Mouse (Mus musculus): ENCODE data around the gene Ctnnal1. TPM values are rescaled to one million over a fixed set of nuclear protein-coding genes. Genes with fewer than 3 reads are reported as not detected.

Gene Ctnnal1
- total RNA-seq, 1 experiment from 2014 or later = 7.7 TPM

DNA sequence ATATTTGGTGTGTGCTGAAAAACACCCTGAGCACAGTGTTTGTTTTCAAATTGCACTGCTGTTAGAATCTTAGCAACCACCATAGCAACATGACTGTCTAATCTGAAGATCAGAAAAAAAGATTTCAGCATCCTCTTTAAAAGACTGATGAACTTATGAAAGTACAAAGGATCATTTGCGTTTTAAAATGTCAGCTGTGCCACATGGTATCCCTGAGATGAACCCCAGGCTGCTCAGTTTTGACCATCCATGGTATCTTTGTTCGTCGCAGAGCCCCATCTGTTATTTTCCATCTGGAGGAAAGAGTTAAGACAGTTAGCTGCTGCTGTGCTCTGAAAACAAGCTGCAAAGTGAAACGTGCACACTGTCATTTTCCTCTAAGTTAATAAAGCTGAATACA, 52.9 kb downstream of the Ctnnal1 start:
- ATAC-seq (replicated peaks; ENCODE audit: low read depth, poor library complexity, severe bottlenecking) = no peak

DNA sequence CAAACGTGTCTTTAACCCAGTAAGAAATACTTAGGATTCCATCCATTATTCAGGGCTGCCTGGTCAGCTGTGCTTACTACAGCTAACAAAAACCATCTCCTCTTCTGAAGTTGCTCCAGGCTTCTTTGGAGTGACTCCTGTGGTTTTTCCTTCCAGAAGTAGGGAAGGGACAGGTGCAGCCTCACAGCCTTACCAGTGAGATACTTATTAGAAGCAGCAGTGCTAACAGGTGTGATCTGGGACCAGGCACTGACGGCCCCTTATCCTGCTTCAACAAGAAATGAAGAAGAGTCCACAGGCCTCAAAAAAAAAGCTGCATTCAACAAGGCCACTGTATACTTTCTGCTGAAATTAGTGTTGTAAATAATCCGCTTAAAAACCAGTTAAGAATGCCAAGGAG, 53.3 kb downstream of the Ctnnal1 start:
- no peak for ATAC-seq (replicated peaks; ENCODE audit: low read depth, poor library complexity, severe bottlenecking)

DNA sequence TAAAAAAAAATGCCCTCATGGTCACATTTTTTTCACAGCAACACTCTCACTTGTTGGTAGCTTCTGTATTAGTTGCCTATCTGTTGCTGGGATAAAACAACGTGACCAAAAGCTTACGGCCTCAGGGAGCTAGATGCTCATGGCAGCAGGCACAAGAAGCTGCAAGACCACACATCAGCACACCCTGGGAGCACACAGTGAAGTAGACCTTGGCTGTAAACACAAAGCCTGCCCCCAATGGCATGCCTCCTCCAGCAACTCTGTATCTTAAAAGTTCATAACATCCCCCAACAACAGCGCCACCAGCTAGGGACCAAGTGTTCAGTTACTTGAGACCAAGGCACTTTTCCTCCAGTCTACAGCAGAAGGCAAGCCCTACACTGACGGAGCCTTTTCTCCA, 55.9 kb downstream of the Ctnnal1 start:
- ATAC-seq (replicated peaks; ENCODE audit: low read depth, poor library complexity, severe bottlenecking) = no peak

DNA sequence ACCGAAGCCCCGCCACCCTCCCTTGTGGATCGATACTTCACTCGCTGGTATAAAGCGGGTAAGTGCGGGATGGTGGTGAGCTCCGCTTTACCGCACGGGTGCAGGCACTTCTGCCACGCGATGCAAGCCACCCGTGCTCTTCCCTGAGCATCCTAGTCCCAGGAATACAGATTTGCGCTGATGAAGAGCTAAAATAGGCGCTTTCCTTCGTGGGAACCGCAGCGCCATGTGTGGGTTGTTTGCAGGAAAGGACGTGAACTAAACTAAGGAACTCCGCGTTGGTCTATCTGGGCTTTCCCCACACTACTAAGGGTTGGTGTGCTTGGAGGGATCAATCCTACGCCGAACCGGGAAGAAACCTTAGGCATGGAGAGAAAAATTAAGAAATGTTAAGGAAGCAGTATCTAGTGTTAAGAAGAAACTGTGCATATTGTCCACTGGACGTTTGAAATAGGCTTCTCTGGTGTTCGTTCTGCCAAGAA, 62.3 kb downstream of the Ctnnal1 start:
- ATAC-seq (replicated peaks; ENCODE audit: low read depth, poor library complexity, severe bottlenecking) = no peak; the same call in 1 of the 2 replicates

DNA sequence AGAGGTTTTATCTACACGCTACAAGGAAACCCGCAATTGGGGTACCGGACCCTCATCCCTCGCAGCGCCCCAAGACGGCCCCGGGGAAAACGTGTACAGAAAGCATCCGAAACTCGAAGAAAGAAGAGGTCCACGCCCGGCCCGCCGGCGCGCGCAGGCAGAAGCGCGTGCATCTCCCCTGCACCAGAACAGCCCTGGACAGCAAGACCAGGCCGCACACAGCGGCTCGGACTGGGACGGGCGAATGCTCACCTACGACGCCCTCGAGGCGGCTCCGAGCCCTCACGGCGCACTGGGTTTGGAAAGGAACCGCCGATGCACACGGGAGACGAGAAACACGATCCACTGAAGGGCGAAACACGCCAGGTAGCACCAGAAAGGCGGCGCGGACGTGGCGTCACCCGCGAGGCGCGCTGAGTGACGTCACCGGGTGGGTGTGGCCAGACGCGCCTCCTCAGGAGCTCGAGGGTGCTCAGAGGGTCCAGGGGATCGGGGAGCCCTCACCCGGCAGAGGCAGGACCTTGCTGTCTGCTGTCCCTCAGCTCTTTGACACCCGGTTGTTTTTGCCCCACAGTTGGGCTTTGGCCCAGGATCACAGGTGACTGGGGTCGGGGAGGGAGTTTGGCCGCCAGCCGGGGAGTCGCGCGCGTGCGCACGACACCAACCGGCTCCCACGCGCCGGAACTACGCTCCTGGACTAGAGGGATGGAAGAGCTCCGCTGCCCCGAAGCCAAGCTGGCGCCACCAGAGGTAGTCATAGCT, 62.9 kb downstream of the Ctnnal1 start, which contains the start of the genes Elp1 and Fam206a:
Gene Elp1, minus strand, starts transcription at position 425 of the 762 bp plus-strand sequence.
Gene Fam206a, plus strand, starts transcription at position 439 of the 762 bp plus-strand sequence.
- ATAC-seq (replicated peaks; ENCODE audit: low read depth, poor library complexity, severe bottlenecking) = peak; percentile 96

DNA sequence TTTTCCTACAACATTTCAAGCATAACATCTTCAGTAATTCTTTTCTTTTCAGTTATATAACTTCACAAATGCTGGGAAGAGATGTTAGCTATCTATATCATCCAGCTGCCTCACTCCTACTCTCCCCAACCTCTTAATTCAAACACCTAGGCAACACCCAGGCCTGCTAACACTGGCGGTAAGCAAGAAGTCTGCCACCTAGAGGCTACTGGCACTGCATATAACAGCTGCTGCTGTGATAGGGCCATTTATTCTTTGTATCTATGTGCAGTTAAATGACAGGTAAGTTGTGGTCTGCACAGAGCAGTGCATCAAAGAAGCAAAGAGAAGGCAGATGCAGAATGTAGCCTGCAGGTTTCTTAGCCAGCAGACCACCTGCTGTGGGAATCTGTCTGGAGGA, 73.6 kb downstream of the Ctnnal1 start:
- no peak for ATAC-seq (replicated peaks; ENCODE audit: low read depth, poor library complexity, severe bottlenecking)

DNA sequence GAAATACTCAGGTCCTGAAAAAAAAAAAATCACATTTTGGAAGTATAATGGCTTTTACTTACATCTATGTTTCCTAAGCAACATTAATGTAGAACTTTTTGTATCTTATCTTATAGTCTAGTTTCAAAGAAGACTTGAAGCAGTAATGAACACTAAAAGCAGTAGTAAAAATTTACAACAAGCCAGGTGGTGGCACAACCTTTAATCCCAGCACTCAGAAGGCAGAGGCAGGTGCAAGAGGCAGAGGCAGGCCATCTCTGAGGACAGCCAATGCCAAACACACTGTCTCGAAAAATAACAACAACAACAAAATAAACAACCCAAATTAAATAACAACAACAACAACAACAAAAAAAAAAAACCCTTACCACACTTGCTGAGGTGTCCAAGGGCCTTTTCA, 93.9 kb downstream of the Ctnnal1 start:
- ATAC-seq (replicated peaks; ENCODE audit: low read depth, poor library complexity, severe bottlenecking) = no peak

DNA sequence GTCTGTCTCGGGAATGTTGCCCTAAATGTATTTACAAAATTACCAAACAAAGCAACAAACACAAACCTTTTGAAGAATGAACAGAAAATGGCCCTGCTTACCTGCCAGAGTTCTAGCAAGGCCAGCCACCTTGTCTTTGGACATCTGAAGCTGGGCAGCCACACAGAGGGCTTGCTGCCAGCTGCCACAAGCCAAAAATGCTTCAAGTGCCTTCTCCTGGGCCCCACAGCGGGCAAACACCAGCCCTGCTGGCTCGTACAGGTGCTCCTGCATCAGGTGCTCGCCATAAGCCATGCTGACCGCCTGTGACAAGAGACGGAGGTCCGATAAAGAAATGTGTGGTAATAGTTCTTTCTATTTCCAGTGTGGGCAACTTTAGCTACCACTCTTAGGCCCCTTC, 96.1 kb downstream of the Ctnnal1 start:
- no peak for ATAC-seq (replicated peaks; ENCODE audit: low read depth, poor library complexity, severe bottlenecking)

DNA sequence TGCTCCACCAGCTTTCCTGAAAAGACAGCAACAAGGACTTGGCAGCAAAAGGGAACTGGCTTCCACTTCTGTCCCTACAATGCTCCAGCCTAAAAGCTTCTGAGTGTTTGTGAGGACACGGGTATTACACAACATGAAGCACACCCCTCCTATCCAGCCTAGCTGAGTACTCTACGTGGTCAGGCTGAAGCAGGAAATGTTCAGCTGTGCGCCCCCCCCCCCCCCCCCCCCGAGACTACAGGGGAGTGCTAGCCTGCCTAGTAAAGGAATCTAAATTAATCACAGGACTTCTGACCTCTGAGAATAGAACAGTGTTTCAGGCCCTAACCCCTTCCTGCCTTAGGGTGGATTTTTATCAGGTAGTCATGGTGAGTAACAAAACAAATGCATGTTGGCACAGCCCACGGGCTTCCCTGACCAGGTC, 97.1 kb downstream of the Ctnnal1 start:
- ATAC-seq (replicated peaks; ENCODE audit: low read depth, poor library complexity, severe bottlenecking) = no peak

Other genes with a start within 250 kb of the Ctnnal1 start
- not detected in 2 replicates for gene Gm26657, start 125.1 kb downstream of the Ctnnal1 start, total RNA-seq (2017)
- not detected in 2 replicates for gene Actl7b, start 123.7 kb downstream of the Ctnnal1 start, total RNA-seq (2017)
- gene Actl7a, start 121.8 kb downstream of the Ctnnal1 start, total RNA-seq (2017) = not detected in 2 replicates
- 34.9 and 42.8 TPM in 2 replicates for gene Elp1, start 62.9 kb downstream of the Ctnnal1 start, total RNA-seq (2017)
- gene Fam206a, start 62.8 kb downstream of the Ctnnal1 start, total RNA-seq (2017) = 7.5 and 9.3 TPM in 2 replicates
- 10.7 and 12.1 TPM in 2 replicates for gene Tmem245, start 82.2 kb upstream of the Ctnnal1 start, total RNA-seq (2017)
- gene Frrs1l, start 125.2 kb upstream of the Ctnnal1 start, total RNA-seq (2017) = not detected in 2 replicates

Measured in common myeloid progenitor, adult 5-6 weeks (primary cell).